Mouse (Mus musculus) lung, embryonic 14.5 days (tissue): ENCODE data around the gene Ergic1. TPM values are rescaled to one million over a fixed set of nuclear protein-coding genes. Genes with fewer than 3 reads are reported as not detected.

ENCODE experiments used
- ATAC-seq: fragments of 200-750 bp; cut with Nextera tagmentation; 2 replicates; pipeline ENCODE4 v1.8.0; 2017; ENCODE audit warnings: mild to moderate bottlenecking, moderate TSS enrichment, moderate library complexity; ENCODE audit not compliant: insufficient read depth
- DNase-seq: peaks from one replicate; pipeline ENCODE4 v3.0.0-alpha.2; 2015
- H3K27ac ChIP-seq: fragments of 300-500 bp; sonication (generic); 2 replicates; pipeline ENCODE4 v1.5.1; 2014; ENCODE audit warnings: low read depth, mild to moderate bottlenecking, moderate library complexity
- H3K27me3 ChIP-seq: fragments of 300-500 bp; sonication (generic); 2 replicates; pipeline ENCODE4 v1.6.1; 2014; ENCODE audit warnings: low read length, control low read depth; ENCODE audit not compliant: insufficient read depth
- H3K36me3 ChIP-seq: fragments of 300-500 bp; sonication (generic); 2 replicates; pipeline ENCODE4 v1.6.1; 2014; ENCODE audit warnings: control low read depth; ENCODE audit not compliant: insufficient read depth
- H3K4me1 ChIP-seq: fragments of 300-500 bp; sonication (generic); 2 replicates; pipeline ENCODE4 v1.6.1; 2014; ENCODE audit warnings: antibody characterized with exemption, control low read depth; ENCODE audit not compliant: insufficient read depth
- H3K4me2 ChIP-seq: fragments of 300-500 bp; sonication (generic); 2 replicates; pipeline ENCODE4 v1.6.1; 2014; ENCODE audit warnings: mild to moderate bottlenecking
- H3K4me3 ChIP-seq: fragments of 300-500 bp; sonication (generic); 2 replicates; pipeline ENCODE4 v1.5.1; 2014; ENCODE audit warnings: low read depth, low read length
- H3K9ac ChIP-seq: fragments of 300-500 bp; sonication (generic); 2 replicates; pipeline ENCODE4 v1.6.1; 2014
- H3K9me3 ChIP-seq: fragments of 300-500 bp; sonication (generic); 2 replicates; pipeline ENCODE4 v1.6.1; 2016; ENCODE audit warnings: low read depth, low read length, control low read depth
- CTCF ChIP-seq: IDR thresholded peaks from 2 replicates; pipeline ENCODE4 v1.5.1; 2016; ENCODE audit warnings: antibody characterized with exemption, low read depth
- WGBS: fragments of 180-500 bp; shearing (Covaris S2); extraction: QIAGEN DNeasy Blood & Tissue Kit; methylation state at CpG from one replicate; pipeline ENCODE4 v1.1.7; 2014; 5-methylcytosine and 5-hydroxymethylcytosine counted together
- polyA plus RNA-seq: library from polyadenylated mRNA; unstranded; fragments of >200 nt; fragmentation: Nextera tagmentation; extraction: Ambion mirVana; gene quantifications from 2 replicates; pipeline ENCODE4 v1.2.1, GENCODE M21; 2014

Ergic1 gene
- polyA plus RNA-seq, 1 experiment from 2014 or later, result 125 TPM

DNA sequence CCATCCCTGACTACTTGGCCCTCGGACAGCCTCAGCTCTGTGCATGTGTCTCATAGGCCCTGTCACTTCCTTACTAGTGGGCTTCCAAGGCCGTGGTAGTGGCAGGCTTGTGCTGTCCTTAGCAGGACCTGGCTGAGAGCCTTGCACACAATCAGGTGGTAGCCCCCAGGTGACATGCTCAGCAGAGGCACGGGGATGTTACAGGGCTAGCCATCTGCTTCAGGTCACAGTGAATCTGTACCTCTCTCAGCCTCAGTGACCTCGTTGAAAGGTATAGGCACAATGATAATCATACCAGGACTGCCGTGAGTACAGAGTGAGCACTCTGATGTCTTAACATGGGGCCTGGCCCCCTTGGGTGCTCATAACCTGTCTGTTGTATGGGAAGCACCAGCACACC is 13.4 kb downstream of the Ergic1 start:
- no peaks in the 10 kb centered on the region; the same call in 1 of the 2 replicates for H3K4me1 ChIP-seq
- ATAC-seq, result no peak
- H3K9ac ChIP-seq, result no peak overlapping the region
- WGBS, result 83% methylated on average over 5 of the region's 5 CpGs
- H3K27me3 ChIP-seq, result no peaks in the 10 kb centered on the region
- no peak for TF ChIP-seq CTCF
- H3K4me2 ChIP-seq, result no peak overlapping the region
- DNase-seq, result no peak
- H3K36me3 ChIP-seq, result peaks cover 36% of the 10 kb centered on the region
- H3K9me3 ChIP-seq, result no peaks in the 10 kb centered on the region
- no peak overlapping the region for H3K4me3 ChIP-seq
- no peak overlapping the region for H3K27ac ChIP-seq

DNA sequence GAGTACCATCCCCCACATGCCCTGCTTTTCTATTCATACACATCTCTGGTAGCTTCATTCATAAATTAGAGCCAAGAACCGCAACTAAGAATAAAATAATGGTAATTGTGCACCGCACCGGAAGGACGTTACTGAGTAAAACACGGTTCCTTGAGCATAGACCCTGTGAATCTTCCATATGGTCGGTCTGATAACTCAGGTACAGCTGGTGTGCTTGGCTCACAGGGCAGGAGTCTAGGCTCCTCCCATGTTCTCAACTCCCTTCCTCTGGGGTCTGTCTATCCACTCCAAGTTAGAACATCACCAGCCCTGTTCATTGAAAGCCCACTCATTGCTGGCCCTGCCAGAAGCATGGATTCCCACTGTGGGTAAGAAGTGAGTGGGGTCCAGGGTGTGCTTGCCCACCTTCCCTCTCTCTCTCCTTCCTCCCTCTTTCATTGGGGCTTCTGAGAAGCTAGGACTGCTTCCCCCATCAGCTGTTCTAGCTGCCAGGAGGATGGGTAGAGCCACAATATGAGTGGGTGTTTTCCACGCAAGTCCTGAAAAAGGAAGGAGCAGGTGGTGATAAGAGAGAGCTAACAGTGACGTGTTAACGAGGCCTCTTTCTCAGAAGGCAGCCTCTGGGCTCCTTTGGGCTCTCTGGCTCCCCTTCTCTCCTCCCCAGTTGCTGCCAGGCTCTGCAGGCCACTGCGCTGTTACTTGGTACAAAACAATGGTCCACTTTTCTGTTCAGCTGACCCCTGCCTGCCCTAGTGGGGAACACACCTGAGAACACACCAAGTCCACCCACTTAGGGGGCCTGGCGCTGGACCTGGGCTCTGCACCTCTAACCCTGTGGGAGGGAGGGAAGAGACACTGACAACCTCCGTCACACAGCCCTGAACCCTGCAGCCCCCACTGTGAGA is 14.7 kb downstream of the Ergic1 start:
- Histone ChIP-seq H3K27ac (no peak overlapping the region), H3K36me3 (peaks cover 31% of the 10 kb centered on the region; the same call in 1 of the 2 replicates), H3K9me3 (no peaks in the 10 kb centered on the region), H3K27me3 (no peaks in the 10 kb centered on the region), H3K4me3 (no peak overlapping the region), H3K4me2 (no peak overlapping the region), H3K9ac (no peak overlapping the region), H3K4me1 (no peaks in the 10 kb centered on the region; the same call in 1 of the 2 replicates)
- ATAC-seq, result no peak
- WGBS, result 80% methylated on average over 12 of the region's 12 CpGs
- TF ChIP-seq CTCF, result no peak
- DNase-seq, result no peak

DNA sequence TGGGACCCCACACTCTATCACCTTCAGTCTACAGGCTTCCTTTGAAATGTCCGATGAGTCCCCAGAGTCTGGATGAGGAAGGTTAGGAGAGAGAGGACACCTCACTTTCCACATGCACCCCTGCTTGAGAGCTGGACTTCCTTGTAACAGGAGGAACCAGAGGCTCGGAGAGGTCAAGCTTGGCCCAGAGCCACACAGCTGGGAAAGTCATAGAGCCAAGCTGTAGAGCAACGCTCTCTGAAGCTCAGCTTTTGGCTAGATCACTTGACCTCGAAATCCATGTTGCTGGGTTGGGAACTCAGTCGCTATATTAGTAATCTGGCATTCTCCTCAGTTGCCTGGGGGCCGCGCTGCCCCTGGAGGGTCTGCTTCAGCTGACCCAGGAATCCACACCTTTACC is 15.5 kb downstream of the Ergic1 start:
- WGBS, result 67% methylated on average over 7 of the region's 7 CpGs
- H3K4me2 ChIP-seq, result no peak overlapping the region
- H3K27ac ChIP-seq, result no peak overlapping the region
- peaks cover 34% of the 10 kb centered on the region; the same call in 1 of the 2 replicates for H3K36me3 ChIP-seq
- no peaks in the 10 kb centered on the region for H3K9me3 ChIP-seq
- H3K4me3 ChIP-seq, result no peak overlapping the region
- no peaks in the 10 kb centered on the region; the same call in 1 of the 2 replicates for H3K4me1 ChIP-seq
- no peak for TF ChIP-seq CTCF
- peak; percentile 67 for DNase-seq
- no peak overlapping the region for H3K9ac ChIP-seq
- H3K27me3 ChIP-seq, result no peaks in the 10 kb centered on the region
- no peak for ATAC-seq

DNA sequence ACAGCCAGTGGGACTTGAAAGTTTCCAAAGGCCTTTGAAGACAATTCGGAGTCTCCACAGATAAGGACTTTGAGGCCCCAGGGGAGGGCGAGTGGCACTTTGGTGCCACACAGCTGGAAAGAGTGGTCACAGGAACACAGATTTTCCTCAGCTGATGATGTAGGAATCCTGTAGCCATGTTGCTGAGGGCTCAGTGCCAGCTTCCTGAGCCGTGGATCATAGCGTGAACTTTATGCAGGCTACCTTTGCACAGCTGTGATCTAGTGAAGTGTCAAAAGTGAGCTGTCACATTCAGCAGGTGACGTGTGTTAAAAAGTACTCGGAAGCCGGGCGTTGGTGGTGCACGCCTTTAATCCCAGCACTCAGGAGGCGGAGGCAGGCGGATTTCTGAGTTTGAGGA is 16.0 kb downstream of the Ergic1 start:
- Histone ChIP-seq H3K9ac (no peak overlapping the region), H3K9me3 (no peaks in the 10 kb centered on the region), H3K36me3 (peaks cover 34% of the 10 kb centered on the region; the same call in 1 of the 2 replicates), H3K4me3 (no peak overlapping the region), H3K27ac (0 out of 2 replicates have a peak overlapping the region, but pooled peaks have one; percentile 12), H3K27me3 (no peaks in the 10 kb centered on the region), H3K4me2 (no peak overlapping the region), H3K4me1 (no peaks in the 10 kb centered on the region; the same call in 1 of the 2 replicates)
- WGBS, result 63% methylated on average over 11 of the region's 11 CpGs
- no peak for TF ChIP-seq CTCF
- no peak for ATAC-seq
- DNase-seq, result no peak

DNA sequence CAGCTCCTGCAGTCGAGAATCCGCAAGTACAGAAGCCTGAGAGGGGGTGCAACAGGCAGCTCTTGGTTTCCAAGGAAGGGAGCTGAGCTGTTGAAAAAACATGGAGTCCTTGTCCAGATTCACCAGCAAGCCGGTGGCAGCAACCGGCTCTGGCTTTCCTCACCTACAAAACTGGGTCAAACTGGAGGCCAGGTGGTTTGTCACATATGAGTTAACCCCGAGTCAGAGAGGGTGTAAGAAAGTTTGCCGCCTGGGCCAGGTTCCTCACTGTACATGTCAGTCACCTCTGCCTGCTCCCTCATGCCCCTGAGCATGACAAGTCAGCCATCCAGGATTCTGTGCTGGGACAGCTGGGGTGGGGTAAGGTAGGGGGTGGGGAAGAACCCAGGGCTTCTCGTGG is 16.9 kb downstream of the Ergic1 start:
- Histone ChIP-seq H3K9me3 (no peaks in the 10 kb centered on the region), H3K4me3 (no peak overlapping the region), H3K27ac (no peak overlapping the region), H3K4me2 (no peak overlapping the region), H3K4me1 (no peaks in the 10 kb centered on the region; the same call in 1 of the 2 replicates), H3K9ac (no peak overlapping the region), H3K36me3 (peaks cover 32% of the 10 kb centered on the region; the same call in 1 of the 2 replicates), H3K27me3 (no peaks in the 10 kb centered on the region)
- ATAC-seq (no peak), DNase-seq (no peak)
- no peak for TF ChIP-seq CTCF
- WGBS, result 79% methylated on average over 7 of the region's 7 CpGs

DNA sequence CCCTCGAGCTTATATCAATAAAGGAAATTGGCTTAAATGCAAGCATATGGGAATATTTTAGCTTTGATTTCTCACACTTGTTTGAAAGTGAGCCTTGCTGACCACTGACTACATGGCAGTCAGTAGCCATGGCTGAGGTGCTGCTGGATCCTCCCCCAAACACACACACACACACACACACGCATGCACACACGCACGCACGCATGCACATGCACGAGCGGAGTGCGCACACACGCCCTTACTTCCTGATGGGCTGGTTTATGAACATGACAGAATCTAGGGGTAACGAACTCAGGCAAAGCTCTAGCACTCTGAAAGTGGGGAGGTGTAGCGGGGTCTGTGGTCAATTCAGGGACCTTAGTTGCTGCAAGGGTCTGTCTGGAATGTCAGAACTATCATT is 17.5 kb downstream of the Ergic1 start:
- Histone ChIP-seq H3K4me1 (peaks cover 5% of the 10 kb centered on the region), H3K27ac (no peak overlapping the region), H3K9ac (no peak overlapping the region), H3K36me3 (peaks cover 31% of the 10 kb centered on the region; the same call in 1 of the 2 replicates), H3K27me3 (no peaks in the 10 kb centered on the region), H3K9me3 (no peaks in the 10 kb centered on the region), H3K4me3 (no peak overlapping the region), H3K4me2 (no peak overlapping the region)
- 90% methylated on average over 11 of the region's 11 CpGs for WGBS
- DNase-seq, result no peak
- TF ChIP-seq CTCF, result no peak
- no peak for ATAC-seq

DNA sequence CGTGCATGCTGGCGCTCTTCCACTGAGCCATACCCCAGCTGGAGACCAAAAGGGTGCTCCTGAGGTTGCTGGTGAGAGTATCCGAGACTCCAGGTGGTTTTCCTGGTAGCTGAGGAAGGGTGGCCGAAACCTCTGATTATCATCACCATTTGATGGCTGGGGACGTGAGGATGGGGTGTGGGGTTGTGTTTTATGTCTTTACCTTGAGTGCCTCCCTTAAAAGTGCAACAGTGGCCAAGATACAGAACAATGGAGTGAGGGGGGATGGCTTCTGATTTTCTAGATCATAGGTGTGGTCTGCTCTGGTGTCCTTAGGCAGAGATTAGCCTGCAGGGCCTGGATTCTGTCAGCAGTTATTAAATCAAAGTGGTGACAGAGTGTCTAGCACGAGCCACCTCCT is 18.1 kb downstream of the Ergic1 start:
- WGBS, result 76% methylated on average over 6 of the region's 6 CpGs
- no peak overlapping the region for H3K4me2 ChIP-seq
- H3K4me1 ChIP-seq, result peaks cover 11% of the 10 kb centered on the region
- peaks cover 29% of the 10 kb centered on the region; the same call in 1 of the 2 replicates for H3K36me3 ChIP-seq
- H3K27ac ChIP-seq, result no peak overlapping the region
- H3K9ac ChIP-seq, result no peak overlapping the region
- no peak overlapping the region for H3K4me3 ChIP-seq
- H3K9me3 ChIP-seq, result no peaks in the 10 kb centered on the region
- DNase-seq (no peak), ATAC-seq (no peak)
- H3K27me3 ChIP-seq, result no peaks in the 10 kb centered on the region
- no peak for TF ChIP-seq CTCF
